Comparison of ENCODE assay signal across 9 mouse cellular contexts in the genomic region with DNA sequence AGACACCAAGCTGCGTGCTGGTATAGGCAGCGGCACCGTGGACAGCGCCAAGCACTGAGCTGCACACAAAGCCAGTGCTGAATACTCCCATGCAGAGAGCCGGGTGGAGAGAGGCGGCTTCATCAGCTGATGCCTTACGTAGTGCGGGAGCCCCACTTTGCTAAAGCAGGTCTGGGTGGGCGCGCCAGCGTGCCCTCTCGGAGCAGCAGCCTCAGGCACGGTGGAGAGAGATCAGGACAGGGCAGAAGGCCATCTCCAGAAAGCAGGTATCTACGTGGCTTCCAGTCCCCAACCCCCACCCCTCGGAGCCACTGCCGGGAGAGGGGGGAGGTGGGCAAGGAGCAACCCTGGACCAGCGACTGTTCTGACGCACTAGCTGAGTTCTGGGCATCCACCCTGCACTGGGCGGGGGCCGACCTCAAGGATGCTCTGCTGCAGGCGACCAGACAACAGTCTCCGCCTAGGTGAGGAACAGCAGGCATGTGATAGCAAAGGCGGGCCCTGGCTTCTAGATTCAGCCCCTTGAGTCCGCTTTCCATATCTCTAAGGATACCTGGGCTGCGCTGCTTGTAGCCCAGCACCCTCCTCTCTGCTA. TPM values are rescaled to one million over a fixed set of nuclear protein-coding genes. Genes with fewer than 3 reads are reported as not detected.
DNase-seq lines count a peak whose midpoint lies in the region; ATAC-seq lines count a peak whose summit lies in the region.
"Had no signal": no experiment of that assay in that cellular context is flagged by ENCODE, and none has a peak within 500 bp of the region (broad histone marks: within the 10 kb centered on the region; RNA-seq: fewer than 3 reads in every experiment).

Htr5a (plus strand) TSS at position 449 of the 595 bp plus-strand sequence.

- H3K9me3 ChIP-seq in liver, embryonic 12.5 days (replicated peaks), result no peaks in the 10 kb centered on the region
- H3K9me3 ChIP-seq in midbrain, embryonic 14.5 days (ENCODE audit: control insufficient read depth, low read length), result no peaks in the 10 kb centered on the region
- H3K9me3 ChIP-seq: liver, embryonic 15.5 days had no signal

- H3K4me3 ChIP-seq in liver, embryonic 12.5 days, result no peak within 1 kb of the TSS
- peak within 1 kb of the TSS; percentile 43 for H3K4me3 ChIP-seq in midbrain, embryonic 14.5 days (replicated peaks; ENCODE audit: low read depth, low read length)
- H3K4me3 ChIP-seq: liver, embryonic 15.5 days had no signal

- no peaks in the 10 kb centered on the region for H3K4me1 ChIP-seq in liver, embryonic 12.5 days
- no peaks in the 10 kb centered on the region for H3K4me1 ChIP-seq in midbrain, embryonic 14.5 days (ENCODE audit: control insufficient read depth, insufficient read depth, low read length)
- H3K4me1 ChIP-seq: liver, embryonic 15.5 days had no signal

- H3K27ac ChIP-seq in liver, embryonic 12.5 days, result no peak within 1 kb of the TSS
- no peak within 1 kb of the TSS for H3K27ac ChIP-seq in midbrain, embryonic 14.5 days (replicated peaks; ENCODE audit: low read depth, low read length)
- H3K27ac ChIP-seq: liver, embryonic 15.5 days had no signal

- no peak within 1 kb of the TSS for H3K9ac ChIP-seq in liver, embryonic 12.5 days
- H3K9ac ChIP-seq in midbrain, embryonic 14.5 days (replicated peaks; ENCODE audit: low read length), result peak within 1 kb of the TSS; percentile 61
- H3K9ac ChIP-seq: liver, embryonic 15.5 days had no signal

- DNase-seq in liver, result peak; percentile 14
- peak; percentile 21 to 31 for DNase-seq in cerebellum, postnatal 36 days
- DNase-seq in frontal cortex, postnatal 36 days (ENCODE audit: low spot score in 2 of 2), result peak; percentile 62 to 66
- peak; percentile 41 to 48 for DNase-seq in layer of hippocampus, adult 8-10 months (ENCODE audit: low spot score in 2 of 2)
- peak; percentile 74 for DNase-seq in midbrain, embryonic 14.5 days
- DNase-seq in spleen, postnatal 4 days (ENCODE audit: low spot score in 2 of 2), result no peak
- DNase-seq in natural killer cell, adult 2 months (ENCODE audit: low spot score in 2 of 2), result no peak

- H3K36me3 ChIP-seq in liver, embryonic 12.5 days, result no peaks in the 10 kb centered on the region
- no peaks in the 10 kb centered on the region for H3K36me3 ChIP-seq in midbrain, embryonic 14.5 days (ENCODE audit: control insufficient read depth, insufficient read depth, low read length)
- H3K36me3 ChIP-seq: liver, embryonic 15.5 days had no signal

- peaks cover 37% of the 10 kb centered on the region for H3K27me3 ChIP-seq in liver, embryonic 12.5 days (replicated peaks)
- H3K27me3 ChIP-seq in midbrain, embryonic 14.5 days (ENCODE audit: control insufficient read depth, insufficient read depth, low read length), result peaks cover 5% of the 10 kb centered on the region; the same call in 1 of the 2 replicates

- no peak within 1 kb of the TSS for H3K4me2 ChIP-seq in liver, embryonic 12.5 days
- H3K4me2 ChIP-seq in midbrain, embryonic 14.5 days (ENCODE audit: low read length), result peak within 1 kb of the TSS; percentile 70
- H3K4me2 ChIP-seq: liver, embryonic 15.5 days had no signal

- ATAC-seq in liver, embryonic 12.5 days, result no peak
- ATAC-seq in midbrain, embryonic 14.5 days (ENCODE audit: low FRiP score, low TSS enrichment), result peak; percentile 79

- 14% methylated on average over 25 of the region's 25 CpGs for WGBS in liver, embryonic 12.5 days (ENCODE audit: insufficient replicate concordance)
- 4% methylated on average over 25 of the region's 25 CpGs for WGBS in midbrain, embryonic 14.5 days

RNA-seq across cellular contexts. Expression of gene Htr5a, which starts in this region (rescaled TPM):
- not detected in 2 replicates for polyA plus RNA-seq in liver, embryonic 12.5 days (2016; fragmentation: Nextera tagmentation; extraction: Ambion mirVana)
- 10 to 100 TPM in 1 of 4 experiments, 1 to 10 TPM in 3; 7.5 to 10.2 (median 8.7) TPM for total RNA-seq in layer of hippocampus, adult 8-10 months (2022)
- 1.2 and 1.8 TPM in 2 replicates for polyA plus RNA-seq in midbrain, embryonic 14.5 days (2014; fragmentation: Nextera tagmentation; extraction: Ambion mirVana)
- polyA plus RNA-seq: liver, embryonic 15.5 days had no signal

Comparison
In these comparisons a context has a peak if more than half of its experiments do, and no peak if none do; other contexts are left out.
1. DNase-seq: peak in liver (single experiment), cerebellum, postnatal 36 days (2 of 2), frontal cortex, postnatal 36 days (2 of 2), layer of hippocampus, adult 8-10 months (2 of 2) and midbrain, embryonic 14.5 days (single experiment); none in spleen, postnatal 4 days (0 of 2) and natural killer cell, adult 2 months (0 of 2).